Mouse (Mus musculus) urinary bladder, postnatal 10 days (tissue): ENCODE results near the gene Slc35e1.

Source experiments
- DNase-seq: peaks from one replicate; pipeline ENCODE4 v3.0.0; 2022; ENCODE audit warnings: low spot score

Gene Slc35e1

DNA sequence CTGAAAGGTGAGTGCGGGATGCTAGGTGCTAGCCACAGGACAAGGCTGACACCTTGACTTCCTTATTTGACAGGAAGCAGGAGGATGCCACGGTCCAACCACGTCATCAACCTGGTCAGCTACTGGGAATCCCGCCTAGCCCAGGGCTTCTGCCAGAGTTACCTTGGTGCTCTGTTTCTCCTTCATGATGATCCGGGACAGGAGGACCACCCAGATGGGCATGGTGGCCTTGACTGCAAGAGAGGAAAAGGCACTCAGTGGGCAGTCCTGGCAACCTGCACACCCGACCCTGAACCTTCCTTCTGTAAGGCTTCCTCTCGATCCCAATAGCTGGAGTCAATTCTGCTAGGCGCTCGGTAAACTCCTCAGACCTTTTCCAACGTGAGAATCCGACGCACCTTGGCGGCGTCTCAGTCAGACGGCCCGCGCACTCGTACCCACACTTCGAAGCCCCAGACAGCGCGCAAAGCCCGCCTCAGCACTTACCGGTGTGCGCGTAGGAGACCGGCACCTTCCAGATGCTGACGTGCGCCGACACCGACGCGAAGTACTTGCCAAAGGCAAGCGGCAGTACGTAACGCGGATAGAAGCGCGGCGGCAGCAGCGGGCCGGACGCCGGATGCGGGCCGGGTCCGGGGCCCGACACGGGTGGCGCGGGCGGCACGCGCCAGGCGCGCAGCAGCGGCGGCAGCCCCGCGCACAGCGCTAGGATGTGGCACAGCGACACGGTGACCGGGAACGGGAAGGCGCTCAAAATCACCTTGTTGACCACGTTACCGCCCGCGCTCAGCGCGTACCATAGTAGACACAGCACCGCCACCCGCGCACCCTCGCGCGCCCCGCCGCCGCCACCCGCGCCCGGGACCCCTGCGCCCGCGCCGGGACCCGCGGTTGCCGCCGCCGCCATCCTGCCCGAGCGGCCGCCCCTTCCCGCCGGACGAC is at the start of gene Slc35e1:
Gene Slc35e1 (minus strand): TSS at position 935 of the 942 bp plus-strand sequence.
- DNase-seq = no peak

DNA sequence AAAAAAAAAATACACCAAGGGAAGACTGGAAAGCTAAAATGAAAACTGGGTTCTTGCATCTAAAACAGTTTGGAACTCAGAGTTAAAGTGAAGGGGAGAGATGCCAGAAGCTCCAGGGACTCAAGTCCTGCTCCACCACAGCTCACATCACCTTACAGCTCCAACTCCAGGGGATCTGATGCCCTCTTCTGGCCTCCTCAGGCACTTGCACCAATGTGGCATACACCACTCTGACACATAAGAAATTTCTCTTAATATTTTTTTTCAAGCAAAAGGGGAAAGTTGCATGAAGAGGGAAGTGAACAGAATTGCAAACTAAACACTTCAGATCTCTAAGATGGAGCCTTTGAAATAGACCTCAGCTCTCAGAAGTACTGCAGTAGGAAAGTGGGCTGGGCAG is 46.8 kb upstream of the Slc35e1 start:
- DNase-seq = no peak

DNA sequence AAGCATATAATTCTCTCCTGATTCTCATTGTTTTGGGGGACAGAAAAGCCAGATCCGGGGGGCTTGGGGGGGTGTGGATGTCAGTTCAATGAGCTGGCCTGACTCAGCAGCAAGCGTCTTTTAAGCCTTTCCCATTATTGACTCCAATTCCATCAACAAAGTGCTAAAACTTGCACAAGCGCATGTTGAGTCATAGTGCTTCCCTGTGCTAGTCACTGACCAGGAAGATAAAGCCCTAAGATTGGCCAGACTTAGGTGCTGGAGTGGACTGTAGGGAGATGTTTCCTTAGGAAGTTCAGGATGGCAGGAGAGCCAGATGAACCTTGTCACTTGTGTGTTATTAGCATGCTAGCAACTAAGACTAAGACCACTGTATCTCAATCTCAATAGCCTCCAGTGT is 42.5 kb upstream of the Slc35e1 start:
- DNase-seq = no peak

DNA sequence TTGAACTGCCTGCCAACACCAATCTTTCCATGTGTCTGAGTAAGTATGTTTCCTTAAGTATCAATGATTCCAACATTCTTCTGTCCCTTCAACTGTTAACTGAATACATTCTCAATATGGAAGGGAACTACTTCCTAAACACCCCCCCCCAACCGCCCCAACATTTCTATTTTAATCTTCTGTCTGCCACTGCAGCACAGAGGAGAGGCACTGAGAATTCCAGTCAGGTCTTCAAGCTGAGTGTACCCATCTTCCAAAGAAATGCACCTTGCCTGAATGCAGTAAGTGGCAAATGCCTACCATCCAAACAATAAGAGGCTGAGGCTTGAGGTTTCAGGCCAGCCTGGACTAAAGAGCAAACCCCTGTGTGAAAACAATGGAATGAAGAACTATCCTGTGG is 39.7 kb upstream of the Slc35e1 start:
- no peak for DNase-seq

DNA sequence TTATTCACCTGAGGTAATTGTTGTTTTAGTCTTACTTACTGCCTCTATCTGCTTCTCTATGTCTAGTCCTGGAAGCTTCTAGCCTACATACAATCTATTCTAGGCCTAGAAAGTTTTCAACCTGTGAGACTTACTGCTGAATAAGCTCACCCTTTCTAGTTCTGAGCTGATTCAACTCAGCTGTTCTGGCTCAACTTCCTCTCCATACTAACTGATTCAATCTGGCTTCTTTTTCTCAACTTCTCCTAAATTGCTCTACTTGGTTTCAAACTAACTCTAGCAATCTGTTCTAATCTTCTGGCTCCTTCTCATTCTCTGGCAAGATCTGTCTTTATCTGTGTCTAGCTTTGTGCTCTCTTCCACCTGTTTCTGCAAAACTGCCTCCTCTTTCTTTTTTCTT is 29.5 kb upstream of the Slc35e1 start:
- DNase-seq = no peak

DNA sequence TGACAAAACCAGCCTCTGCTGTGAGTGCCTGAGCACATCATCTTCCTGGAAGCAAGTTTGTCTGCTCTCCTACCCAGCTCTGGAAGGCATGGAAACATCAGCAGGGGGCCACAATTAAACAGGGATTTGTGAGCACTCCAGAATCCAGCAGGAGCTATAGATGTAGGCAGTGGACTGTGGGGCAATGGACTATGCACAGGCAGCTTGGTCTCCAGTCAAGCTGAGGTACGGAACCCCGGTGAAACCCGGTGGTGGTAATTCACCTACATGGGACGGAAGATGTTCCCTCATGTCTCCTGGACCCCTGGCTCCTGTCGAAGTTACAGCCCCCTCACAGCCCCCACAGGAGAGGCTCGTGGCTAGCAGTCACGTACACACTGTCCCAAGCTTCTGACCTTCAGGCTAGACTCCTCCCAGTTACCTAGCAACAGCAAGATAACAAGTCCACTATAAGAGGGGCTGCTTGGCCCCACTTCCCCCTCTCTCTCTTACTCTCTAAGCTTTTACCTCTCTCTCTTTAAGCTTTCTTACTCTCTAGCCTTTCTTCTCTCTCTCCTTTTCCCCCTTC is 25.1 kb upstream of the Slc35e1 start:
- DNase-seq = no peak

DNA sequence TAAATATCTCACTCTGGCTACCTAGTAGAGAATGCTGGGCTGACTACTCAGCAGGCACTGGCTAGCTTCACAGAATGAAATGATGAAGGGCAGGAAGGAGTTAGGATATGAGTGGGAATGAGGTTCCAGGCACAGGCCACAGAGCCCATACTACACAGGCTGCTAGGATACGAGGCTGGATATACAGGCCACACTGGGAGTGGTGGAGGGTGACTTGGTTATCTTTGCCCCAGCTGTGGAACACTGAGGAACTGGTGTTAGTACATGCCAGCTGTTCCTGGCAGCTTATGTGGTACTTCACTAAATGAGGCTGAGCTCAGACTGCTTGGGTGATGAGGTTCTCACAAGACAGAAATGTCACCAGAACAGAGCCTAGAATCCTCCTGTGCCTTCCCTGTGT is 20.7 kb upstream of the Slc35e1 start:
- DNase-seq = no peak

DNA sequence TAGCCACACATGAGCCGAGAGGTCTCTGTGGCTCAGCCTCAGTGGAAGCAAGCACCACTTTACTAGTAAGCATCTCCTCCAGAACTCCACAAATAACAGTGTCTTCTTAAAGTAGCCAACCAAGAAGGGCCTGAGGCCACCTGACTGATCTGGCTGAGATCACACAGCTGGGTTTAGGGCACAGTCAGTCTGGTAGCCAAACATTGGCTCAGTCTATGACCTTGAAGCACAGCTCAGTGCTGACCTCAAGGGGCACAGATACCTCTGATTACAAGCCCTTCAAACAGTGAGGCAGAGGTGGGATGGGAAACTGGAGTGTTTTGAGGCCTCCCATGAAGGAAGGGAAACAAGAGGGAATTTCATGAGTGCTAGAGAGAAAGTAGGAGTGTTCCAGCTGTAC is 20.2 kb upstream of the Slc35e1 start:
- no peak for DNase-seq

DNA sequence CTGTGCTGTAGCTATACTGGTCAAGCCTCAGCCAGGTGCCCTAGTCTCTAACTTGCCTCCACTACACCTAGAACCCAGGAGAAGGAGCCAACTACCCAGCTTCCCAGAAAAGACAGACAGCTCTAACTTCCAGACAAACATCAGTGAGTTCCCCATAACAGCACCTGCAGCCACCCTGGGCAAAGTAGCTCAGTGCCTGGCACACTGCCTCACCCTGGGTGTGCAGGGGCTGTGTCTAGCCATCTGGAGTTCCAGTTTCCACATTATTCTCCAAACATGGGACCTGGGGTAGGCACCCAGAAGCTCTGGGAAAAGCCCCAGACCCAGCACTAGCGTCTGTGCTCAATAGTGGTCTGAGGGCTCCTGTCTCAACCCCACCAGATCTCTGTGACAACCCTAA is 15.1 kb upstream of the Slc35e1 start:
- no peak for DNase-seq

DNA sequence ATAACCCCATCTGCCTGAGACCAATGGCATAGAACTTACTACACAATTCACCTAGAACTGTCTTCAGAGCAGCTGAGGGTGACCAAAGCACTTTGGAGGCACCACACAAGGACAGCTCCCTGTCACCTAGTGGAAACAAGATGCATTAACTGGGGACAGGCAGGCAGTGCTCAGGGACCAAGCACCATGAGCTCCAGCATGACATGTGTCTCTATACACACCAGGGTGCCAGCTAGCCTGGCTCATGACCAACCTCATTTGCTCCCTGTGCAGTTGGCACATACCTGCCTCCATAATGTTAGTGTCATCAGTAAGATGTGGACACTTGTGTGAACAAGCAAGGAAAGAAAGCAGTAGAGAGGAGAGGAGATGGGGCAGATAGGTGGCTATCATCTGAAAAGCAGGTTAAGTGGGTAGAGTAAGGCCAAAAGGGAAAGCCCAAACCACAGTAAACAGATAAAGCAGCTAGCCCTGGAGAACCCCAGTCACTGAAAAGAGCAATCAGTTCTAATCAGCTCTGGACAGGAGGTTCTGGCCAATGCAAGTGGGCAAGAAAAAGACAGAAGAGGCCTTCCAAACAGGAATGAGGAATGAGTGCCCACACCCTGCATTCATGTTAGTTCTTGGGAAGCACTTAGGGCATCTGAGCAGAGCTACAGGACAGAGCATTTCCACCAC is 12.4 kb upstream of the Slc35e1 start:
- DNase-seq = no peak

DNA sequence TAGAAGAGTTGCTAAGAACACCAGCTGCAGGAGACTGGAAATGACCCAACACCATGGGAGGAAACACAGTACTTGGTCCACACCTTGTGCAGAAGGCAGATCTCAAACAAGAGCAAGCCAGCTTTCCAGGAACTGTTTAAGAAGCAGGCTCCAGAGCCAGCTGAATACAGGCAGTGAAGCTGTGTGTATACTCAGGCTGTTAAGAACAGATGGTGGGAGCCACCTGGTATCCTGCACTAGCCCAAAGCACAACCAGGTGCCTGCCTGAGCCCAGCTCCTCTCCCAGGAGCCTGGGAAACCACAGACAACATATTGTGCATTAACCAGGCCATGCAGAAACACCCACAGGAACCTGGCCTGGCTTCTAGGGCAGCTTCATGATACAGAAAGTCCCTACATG is 11.7 kb upstream of the Slc35e1 start:
- no peak for DNase-seq

DNA sequence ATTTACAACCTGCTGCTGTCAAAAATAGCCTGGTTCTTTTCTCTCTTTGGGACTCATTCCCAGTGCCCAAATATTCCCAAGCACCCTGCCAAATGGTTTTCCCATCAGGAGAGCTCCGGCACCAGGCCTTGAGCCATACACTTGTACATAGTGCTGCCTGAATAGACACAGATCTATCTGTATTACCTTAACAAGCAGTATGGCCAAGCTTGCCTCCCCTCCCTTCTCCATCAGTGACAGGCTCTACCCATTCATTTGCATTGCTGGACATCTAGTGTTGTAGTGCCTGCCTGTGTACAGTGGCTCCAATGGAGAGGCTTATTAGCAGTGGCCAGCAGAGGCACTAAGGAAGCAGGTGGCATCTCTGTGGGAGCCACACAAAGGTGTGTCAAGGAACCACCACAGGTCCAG is 8.1 kb upstream of the Slc35e1 start:
- DNase-seq = no peak

DNA sequence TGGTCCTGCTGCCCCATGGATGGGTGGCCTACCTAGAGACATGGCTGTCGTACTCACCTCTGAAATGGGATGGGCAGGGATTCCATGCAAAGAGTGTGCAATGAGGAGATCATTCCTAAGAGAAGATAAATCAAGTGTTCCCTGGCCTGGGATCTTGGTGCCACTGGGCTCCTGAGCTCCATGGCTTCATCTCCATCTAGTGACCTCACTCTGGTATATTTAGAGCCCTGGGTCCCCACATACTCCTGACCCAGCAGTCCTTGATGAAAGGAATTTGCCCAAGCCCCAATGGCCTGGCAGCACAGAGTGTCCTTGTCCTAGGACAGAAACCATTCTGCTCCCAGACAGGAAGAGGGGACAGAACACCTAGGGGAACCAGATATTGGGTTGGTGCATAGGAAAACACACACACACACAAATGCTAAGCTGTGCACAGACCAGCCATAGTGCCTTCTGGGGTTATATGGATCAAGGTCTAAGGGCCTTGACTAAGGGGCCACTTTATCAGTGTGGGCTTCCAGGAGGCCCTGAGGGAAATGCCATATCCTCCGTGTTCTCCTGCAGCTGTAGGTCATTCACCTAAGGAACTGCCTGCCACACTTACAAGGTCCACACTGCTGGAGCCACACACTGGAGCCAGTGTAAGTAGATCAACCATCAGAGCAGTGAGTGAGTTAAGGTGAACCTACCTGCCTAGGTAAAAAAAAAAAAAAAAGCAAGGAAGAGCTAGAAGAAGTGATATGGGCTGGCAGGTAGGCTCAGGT is 7.3 kb upstream of the Slc35e1 start:
- DNase-seq = no peak

DNA sequence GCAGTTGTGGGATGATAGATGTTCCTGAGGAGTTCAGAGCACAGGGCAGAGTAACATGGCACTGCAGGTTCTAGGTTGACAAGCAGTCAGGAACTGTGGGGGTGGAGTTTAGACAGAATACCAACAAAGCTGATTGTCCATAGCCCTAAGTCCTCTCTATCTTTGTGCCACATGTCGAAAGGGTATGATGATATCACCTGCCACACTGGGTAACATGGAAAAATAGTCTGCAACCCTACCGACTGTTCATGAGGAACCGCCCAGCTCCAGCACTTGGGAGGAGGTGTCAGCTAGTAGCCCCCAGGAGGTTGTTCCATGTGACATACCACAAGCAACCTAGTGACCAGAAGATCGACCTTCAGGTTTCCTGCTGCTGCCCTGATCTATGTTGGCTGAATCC is 6.1 kb upstream of the Slc35e1 start:
- no peak for DNase-seq

DNA sequence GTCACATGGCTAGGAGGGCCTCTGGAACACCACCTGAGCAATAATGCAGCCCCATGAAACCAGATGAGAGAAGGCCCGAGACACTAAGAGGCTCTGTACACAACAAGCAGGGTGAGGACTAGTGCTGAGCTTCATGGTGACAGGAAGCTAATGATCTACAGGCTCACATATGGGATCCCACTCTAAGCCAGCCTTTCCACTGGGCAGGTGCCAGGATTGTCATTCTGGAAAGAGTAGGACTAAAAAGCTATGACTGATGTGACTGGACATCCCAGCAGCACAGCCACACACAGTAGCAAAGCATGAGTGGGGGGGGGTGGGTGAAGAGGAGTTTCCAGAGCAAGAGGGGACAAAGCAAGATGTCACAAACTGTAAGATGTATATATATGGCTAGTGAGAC is 5.5 kb upstream of the Slc35e1 start:
- no peak for DNase-seq

DNA sequence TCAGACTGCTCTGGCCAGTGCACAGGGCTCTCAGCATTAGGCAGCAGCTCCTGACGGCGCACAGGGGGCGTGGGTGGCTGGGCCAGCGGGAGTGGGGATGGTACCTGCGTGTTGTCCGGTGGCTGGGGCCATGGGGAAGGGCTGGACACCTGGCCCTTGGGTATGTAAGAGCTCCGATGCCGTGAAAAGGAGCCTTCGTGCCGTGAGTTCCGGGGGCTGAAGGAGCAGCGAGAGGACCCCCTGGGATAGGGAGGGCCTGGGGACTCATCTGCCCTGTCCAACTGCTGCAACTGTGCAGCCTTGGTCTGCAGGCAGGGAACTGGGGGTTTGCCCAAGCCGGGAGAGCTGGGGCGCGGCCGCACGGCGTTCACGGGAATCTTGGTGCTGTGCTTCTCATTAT is 3.8 kb upstream of the Slc35e1 start:
- no peak for DNase-seq

DNA sequence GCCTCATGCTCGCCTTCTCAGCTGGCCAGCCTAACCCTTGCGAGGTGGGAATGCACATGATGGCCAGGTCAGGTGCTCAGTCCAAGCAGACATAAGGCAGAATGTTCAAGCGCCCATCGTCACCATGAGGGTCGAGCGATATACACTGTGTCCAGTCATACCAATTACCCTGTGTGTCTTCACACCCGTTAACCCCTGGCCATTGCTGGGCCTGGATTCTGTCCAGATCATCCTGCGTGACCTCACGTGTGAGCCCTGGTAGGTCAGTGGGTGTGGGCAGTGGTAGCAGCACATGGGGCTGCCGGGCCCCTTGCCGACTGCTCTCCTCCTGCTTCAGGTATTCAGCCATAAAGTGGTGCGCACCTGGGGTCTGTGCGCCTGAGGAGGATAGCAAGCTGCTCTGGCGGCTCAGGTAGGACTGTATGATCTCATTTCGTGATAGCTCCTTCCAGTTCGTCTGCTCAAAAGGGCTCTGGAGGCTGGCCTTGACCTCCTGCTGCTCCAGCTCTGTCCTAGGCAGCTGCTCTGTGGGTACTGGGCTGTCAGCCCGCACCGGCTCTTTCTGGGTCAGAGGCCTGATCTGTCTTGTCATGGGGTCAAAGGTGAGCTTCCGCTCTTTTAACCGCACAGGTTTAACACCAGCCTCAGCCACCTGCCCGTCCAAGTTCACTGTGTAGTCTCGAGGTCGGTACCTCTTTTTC is 3.1 kb upstream of the Slc35e1 start:
- DNase-seq = no peak

DNA sequence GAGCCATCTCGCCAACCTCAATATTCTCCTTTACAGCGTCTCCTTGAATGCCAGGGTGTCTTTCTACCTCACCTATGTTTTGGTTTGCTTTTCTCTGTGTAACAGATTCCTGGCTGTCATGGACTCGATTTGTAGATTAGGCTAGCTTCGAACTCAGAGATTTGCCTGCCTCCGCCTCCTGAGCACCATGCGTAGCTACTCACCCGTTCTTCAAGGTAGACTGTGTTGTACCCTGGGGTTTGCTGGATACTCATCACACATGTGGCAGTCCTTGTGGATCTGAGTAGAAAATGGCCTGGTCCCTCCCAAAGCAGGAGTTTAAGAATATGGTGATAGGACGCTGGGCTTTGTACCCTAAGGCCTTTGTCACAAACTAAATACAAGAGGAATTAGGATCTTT is 967 bp upstream of the Slc35e1 start:
- no peak for DNase-seq

DNA sequence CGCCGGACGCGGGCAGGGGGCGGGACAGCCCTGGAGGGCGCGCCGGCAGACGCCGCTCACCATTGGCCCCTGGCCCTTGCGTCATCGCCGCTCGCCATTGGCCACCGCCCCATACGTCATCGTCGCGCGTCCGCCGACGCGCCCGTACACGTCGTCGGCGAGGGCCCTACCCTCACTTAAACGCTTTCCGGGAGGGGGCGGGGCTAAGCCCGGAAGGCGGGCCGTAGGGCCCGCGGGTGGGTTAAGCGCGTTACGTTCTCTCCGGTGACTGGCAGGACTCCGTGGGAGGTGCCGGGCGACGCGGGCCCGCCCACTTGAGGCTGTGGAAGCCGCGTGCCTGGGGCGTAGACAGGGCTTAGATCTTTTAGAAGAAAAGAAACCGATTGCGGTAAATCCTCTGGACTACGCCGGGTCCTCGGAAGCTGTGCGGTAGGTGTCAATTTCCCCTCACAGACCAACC is 238 bp upstream of the Slc35e1 start:
- DNase-seq = peak; percentile 99

DNA sequence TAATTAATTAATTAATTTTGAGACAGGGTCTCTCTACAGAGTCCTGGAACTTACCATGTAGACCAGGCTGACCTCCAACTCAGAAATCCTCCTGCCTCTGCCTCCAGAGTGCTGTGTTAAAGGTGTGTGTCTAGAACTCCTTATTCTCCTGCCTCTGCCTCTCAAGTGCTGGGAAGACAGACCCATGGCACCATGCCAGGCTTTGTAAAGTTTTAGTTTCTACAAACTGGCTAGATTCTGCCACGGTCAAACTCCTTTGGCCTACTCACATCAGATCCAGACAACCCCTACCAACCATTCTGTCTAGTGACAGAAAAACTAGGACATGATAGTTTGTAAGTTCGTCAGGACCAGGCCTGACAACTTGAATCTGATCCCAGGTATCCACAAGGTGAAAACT is 1.4 kb downstream of the Slc35e1 start:
- DNase-seq = no peak

DNA sequence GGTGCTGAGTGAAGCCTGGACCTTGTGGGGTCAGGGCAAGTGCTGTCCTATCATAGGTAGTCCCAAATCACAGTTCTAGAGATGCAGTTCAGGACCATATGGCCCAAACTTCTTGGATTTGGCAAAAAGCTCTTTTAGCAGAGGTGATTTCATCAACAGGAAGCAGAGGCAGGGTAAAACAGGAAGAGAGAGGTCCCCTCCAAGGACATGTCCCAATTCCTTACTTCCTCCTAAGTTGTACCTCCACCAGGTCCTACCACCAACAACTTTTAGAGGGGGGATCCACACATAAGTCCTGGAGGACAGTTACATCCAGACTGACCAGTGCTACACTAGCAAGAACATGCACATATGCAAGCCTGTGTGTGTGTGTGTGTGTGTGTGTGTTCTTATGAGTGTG is 5.4 kb downstream of the Slc35e1 start:
- no peak for DNase-seq
